Mouse (Mus musculus) embryo, embryonic 9.5 days (tissue): ENCODE data around the gene Ugt2b1.
A peak's percentile ranks its signal among the peaks of the same experiment; 100 is the strongest.
"Not testable (repeated sequence)": the region's sequence is repeated elsewhere in the genome, so short reads cannot be mapped to it uniquely, and the experiment has no call there.

Experiments
- DNase-seq: peaks from one replicate; pipeline ENCODE4 v3.0.0-alpha.2; 2017; ENCODE audit errors: extremely low spot score

Ugt2b1 gene

GRCm38 (mm10) chr5:86926426-86926825, at the start of gene Ugt2b1:
Gene Ugt2b1, minus strand, starts transcription at chr5:86926530.
- DNase-seq = no peak

- not testable (repeated sequence) for DNase-seq
These were observed 40.9 kb upstream of the Ugt2b1 start for GRCm38 (mm10) chr5:86967271-86967670.

- not testable (repeated sequence) for DNase-seq
These were observed 36.5 kb upstream of the Ugt2b1 start for GRCm38 (mm10) chr5:86962849-86963248.

GRCm38 (mm10) chr5:86961587-86962358, 35.4 kb upstream of the Ugt2b1 start:
- DNase-seq = no peak

GRCm38 (mm10) chr5:86960504-86960903, 34.2 kb upstream of the Ugt2b1 start:
- DNase-seq = no peak

GRCm38 (mm10) chr5:86942111-86942510, 15.8 kb upstream of the Ugt2b1 start:
- no peak for DNase-seq

GRCm38 (mm10) chr5:86920661-86921233, 5.6 kb downstream of the Ugt2b1 start:
- no peak for DNase-seq

GRCm38 (mm10) chr5:86911357-86912099, 14.8 kb downstream of the Ugt2b1 start:
- DNase-seq = no peak

- no peak for DNase-seq
These were observed 15.6 kb downstream of the Ugt2b1 start for GRCm38 (mm10) chr5:86910770-86911169.

GRCm38 (mm10) chr5:86906758-86907157, 19.6 kb downstream of the Ugt2b1 start, which contains the start of gene Ugt2b34:
Gene Ugt2b34, minus strand, starts transcription at chr5:86906937.
- DNase-seq = no peak

- DNase-seq = no peak
These were observed 36.4 kb downstream of the Ugt2b1 start for GRCm38 (mm10) chr5:86889933-86890332.

- DNase-seq = no peak
These were observed 37.9 kb downstream of the Ugt2b1 start for GRCm38 (mm10) chr5:86888420-86888819.

GRCm38 (mm10) chr5:86887081-86887480, 39.2 kb downstream of the Ugt2b1 start:
- DNase-seq = no peak

GRCm38 (mm10) chr5:86886620-86887019, 39.7 kb downstream of the Ugt2b1 start:
- peak; percentile 4 for DNase-seq

- DNase-seq = no peak
These were observed 54.5 kb downstream of the Ugt2b1 start for GRCm38 (mm10) chr5:86871877-86872276.
